Mouse (Mus musculus): ENCODE results near the gene Serinc2. TPM values are rescaled to one million over a fixed set of nuclear protein-coding genes. Genes with fewer than 3 reads are reported as not detected.

Gene Serinc2
- 47.3 and 61.7 TPM in 2 replicates for polyA plus RNA-seq (2015; fragmentation: Nextera tagmentation; extraction: Ambion mirVana)

- Histone ChIP-seq H3K4me3 (replicated peaks; ENCODE audit: low read length) (no peak within 1 kb of the TSS), H3K9ac (ENCODE audit: low read length) (no peak within 1 kb of the TSS), H3K27me3 (ENCODE audit: control insufficient read depth, insufficient read depth, low read length) (peaks cover 10% of the 10 kb centered on the region; the same call in 1 of the 2 replicates), H3K4me2 (ENCODE audit: low read depth, low read length) (no peak within 1 kb of the TSS), H3K4me1 (ENCODE audit: control insufficient read depth, insufficient read depth, low read length) (peaks cover under 1% of the 10 kb centered on the region; the same call in 1 of the 2 replicates), H3K9me3 (replicated peaks; ENCODE audit: control insufficient read depth, low read length) (no peaks in the 10 kb centered on the region), H3K27ac (ENCODE audit: low read length) (no peak within 1 kb of the TSS), H3K36me3 (ENCODE audit: control insufficient read depth, insufficient read depth, low read length) (no peaks in the 10 kb centered on the region)
- ATAC-seq (ENCODE audit: insufficient read depth, low FRiP score) = no peak
- 63% methylated on average over 2 of the region's 2 CpGs for WGBS
Observed at GRCm38 (mm10) chr4:130279105-130279504, at the start of gene Serinc2. Gene Serinc2, minus strand, starts transcription at chr4:130279205.

DNA sequence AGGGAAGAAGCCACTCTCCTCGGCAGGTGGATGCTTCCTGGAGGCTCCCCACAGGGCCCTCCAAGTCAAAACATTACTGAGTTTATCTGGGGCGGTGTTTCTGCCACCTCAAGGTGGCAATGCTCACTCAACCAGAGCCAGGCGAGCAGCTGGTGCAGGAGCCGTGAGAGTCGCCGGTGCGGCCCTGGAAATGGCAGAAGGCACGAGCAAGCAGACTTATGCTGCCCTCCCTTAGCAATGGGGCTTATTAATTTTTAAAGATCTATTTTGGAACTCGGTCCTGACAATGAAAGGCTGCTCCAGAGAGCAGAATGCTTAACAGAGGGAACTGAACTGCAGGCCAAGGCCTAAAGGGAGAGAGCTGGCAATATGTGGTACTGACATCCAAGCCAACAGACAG lies 48.4 kb upstream of the Serinc2 start:
- Histone ChIP-seq H3K27me3 (ENCODE audit: control insufficient read depth, insufficient read depth, low read length) (no peaks in the 10 kb centered on the region), H3K4me1 (ENCODE audit: control insufficient read depth, insufficient read depth, low read length) (no peaks in the 10 kb centered on the region), H3K9me3 (replicated peaks; ENCODE audit: control insufficient read depth, low read length) (no peaks in the 10 kb centered on the region), H3K4me2 (ENCODE audit: low read depth, low read length) (no peak overlapping the region), H3K9ac (ENCODE audit: low read length) (no peak overlapping the region), H3K4me3 (replicated peaks; ENCODE audit: low read length) (no peak overlapping the region), H3K27ac (ENCODE audit: low read length) (no peak overlapping the region), H3K36me3 (ENCODE audit: control insufficient read depth, insufficient read depth, low read length) (0 out of 2 replicates have a peak, but pooled peaks cover 9% of the 10 kb centered on the region)
- ATAC-seq (ENCODE audit: insufficient read depth, low FRiP score) = no peak
- WGBS = 86% methylated on average over 9 of the region's 9 CpGs

GRCm38 (mm10) chr4:130325446-130325845 lies 46.4 kb upstream of the Serinc2 start:
- no peak overlapping the region for H3K9ac ChIP-seq (ENCODE audit: low read length)
- ATAC-seq (ENCODE audit: insufficient read depth, low FRiP score) = no peak
- H3K4me2 ChIP-seq (ENCODE audit: low read depth, low read length) = no peak overlapping the region
- WGBS = 91% methylated on average over 2 of the region's 2 CpGs
- no peak overlapping the region for H3K27ac ChIP-seq (ENCODE audit: low read length)
- no peaks in the 10 kb centered on the region for H3K4me1 ChIP-seq (ENCODE audit: control insufficient read depth, insufficient read depth, low read length)
- H3K27me3 ChIP-seq (ENCODE audit: control insufficient read depth, insufficient read depth, low read length) = no peaks in the 10 kb centered on the region
- H3K36me3 ChIP-seq (ENCODE audit: control insufficient read depth, insufficient read depth, low read length) = 0 out of 2 replicates have a peak, but pooled peaks cover 12% of the 10 kb centered on the region
- H3K9me3 ChIP-seq (replicated peaks; ENCODE audit: control insufficient read depth, low read length) = no peaks in the 10 kb centered on the region
- no peak overlapping the region for H3K4me3 ChIP-seq (replicated peaks; ENCODE audit: low read length)

DNA sequence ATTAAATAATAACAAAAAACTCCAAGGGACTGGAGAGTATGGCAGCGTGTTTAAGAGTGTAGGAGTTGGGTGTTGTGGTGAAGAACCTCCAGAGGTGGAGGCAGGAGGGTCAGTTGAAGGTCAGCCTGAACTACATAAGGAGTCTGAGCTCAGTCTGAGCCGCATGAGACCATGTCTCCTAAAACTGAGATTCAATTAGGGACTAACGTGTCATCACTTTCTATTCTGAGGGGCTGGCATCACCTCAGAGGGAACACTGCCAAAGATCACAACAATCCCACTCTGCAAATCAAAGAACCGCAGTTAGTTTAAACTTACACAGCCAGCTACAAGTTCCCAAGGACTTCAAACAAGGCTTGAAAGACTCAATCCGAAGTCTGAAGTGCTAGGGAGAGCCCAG lies 44.6 kb upstream of the Serinc2 start:
- Histone ChIP-seq H3K36me3 (ENCODE audit: control insufficient read depth, insufficient read depth, low read length) (0 out of 2 replicates have a peak, but pooled peaks cover 12% of the 10 kb centered on the region), H3K4me3 (replicated peaks; ENCODE audit: low read length) (no peak overlapping the region), H3K9ac (ENCODE audit: low read length) (no peak overlapping the region), H3K4me1 (ENCODE audit: control insufficient read depth, insufficient read depth, low read length) (no peaks in the 10 kb centered on the region), H3K4me2 (ENCODE audit: low read depth, low read length) (no peak overlapping the region), H3K9me3 (replicated peaks; ENCODE audit: control insufficient read depth, low read length) (no peaks in the 10 kb centered on the region), H3K27ac (ENCODE audit: low read length) (no peak overlapping the region), H3K27me3 (ENCODE audit: control insufficient read depth, insufficient read depth, low read length) (no peaks in the 10 kb centered on the region)
- WGBS = 70% methylated on average over 5 of the region's 5 CpGs
- no peak for ATAC-seq (ENCODE audit: insufficient read depth, low FRiP score)

DNA sequence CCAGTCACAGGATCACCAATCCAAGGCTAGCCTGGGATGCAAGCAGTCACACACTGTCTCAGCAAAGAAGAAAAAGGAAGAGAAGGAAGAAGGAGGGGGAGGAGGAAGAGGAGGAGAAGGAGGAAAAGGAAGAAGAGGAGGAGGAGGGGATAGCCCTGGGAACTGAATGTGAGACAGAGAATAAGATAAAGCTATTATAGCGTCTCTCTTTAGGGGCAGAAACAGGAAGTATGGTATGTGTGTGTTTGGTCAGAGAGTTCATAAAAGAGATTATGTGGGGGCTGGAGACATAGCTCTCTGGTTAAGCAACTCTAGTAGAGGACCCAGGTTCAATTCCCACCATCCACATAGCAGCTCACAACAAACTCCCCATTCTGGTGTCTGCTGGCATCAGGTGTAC lies 44.2 kb upstream of the Serinc2 start:
- 0 out of 2 replicates have a peak, but pooled peaks cover 12% of the 10 kb centered on the region for H3K36me3 ChIP-seq (ENCODE audit: control insufficient read depth, insufficient read depth, low read length)
- no peak overlapping the region for H3K27ac ChIP-seq (ENCODE audit: low read length)
- ATAC-seq (ENCODE audit: insufficient read depth, low FRiP score) = no peak
- WGBS = 59% methylated on average over 1 of the region's 1 CpGs
- H3K9me3 ChIP-seq (replicated peaks; ENCODE audit: control insufficient read depth, low read length) = no peaks in the 10 kb centered on the region
- no peaks in the 10 kb centered on the region for H3K27me3 ChIP-seq (ENCODE audit: control insufficient read depth, insufficient read depth, low read length)
- H3K9ac ChIP-seq (ENCODE audit: low read length) = no peak overlapping the region
- H3K4me2 ChIP-seq (ENCODE audit: low read depth, low read length) = no peak overlapping the region
- H3K4me3 ChIP-seq (replicated peaks; ENCODE audit: low read length) = no peak overlapping the region
- no peaks in the 10 kb centered on the region for H3K4me1 ChIP-seq (ENCODE audit: control insufficient read depth, insufficient read depth, low read length)

DNA sequence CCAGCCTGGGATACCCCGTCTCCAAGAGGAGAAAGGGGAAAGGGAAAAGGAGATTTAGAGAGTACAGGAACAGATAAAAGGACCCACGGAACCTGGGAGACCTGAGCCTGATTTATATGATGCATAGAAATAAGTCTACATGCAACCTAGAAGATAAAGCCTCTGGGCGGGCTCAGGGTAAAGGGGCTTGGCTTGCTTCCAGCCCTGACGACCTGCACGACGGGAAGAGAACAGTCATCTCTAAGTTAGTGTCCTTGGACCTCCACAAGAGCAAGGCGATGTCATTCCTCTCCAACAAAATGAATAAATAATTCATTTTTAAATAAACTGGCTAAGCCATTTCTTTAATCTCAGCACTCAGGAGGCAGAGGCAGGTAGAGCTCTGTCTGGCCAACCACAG lies 43.6 kb upstream of the Serinc2 start:
- Histone ChIP-seq H3K9ac (ENCODE audit: low read length) (no peak overlapping the region), H3K4me2 (ENCODE audit: low read depth, low read length) (no peak overlapping the region), H3K36me3 (ENCODE audit: control insufficient read depth, insufficient read depth, low read length) (0 out of 2 replicates have a peak, but pooled peaks cover 12% of the 10 kb centered on the region), H3K9me3 (replicated peaks; ENCODE audit: control insufficient read depth, low read length) (no peaks in the 10 kb centered on the region), H3K4me3 (replicated peaks; ENCODE audit: low read length) (no peak overlapping the region), H3K27me3 (ENCODE audit: control insufficient read depth, insufficient read depth, low read length) (no peaks in the 10 kb centered on the region), H3K27ac (ENCODE audit: low read length) (no peak overlapping the region), H3K4me1 (ENCODE audit: control insufficient read depth, insufficient read depth, low read length) (no peaks in the 10 kb centered on the region)
- 75% methylated on average over 7 of the region's 7 CpGs for WGBS
- ATAC-seq (ENCODE audit: insufficient read depth, low FRiP score) = no peak

- no peak overlapping the region for H3K4me3 ChIP-seq (replicated peaks; ENCODE audit: low read length)
- 0 out of 2 replicates have a peak, but pooled peaks cover 12% of the 10 kb centered on the region for H3K36me3 ChIP-seq (ENCODE audit: control insufficient read depth, insufficient read depth, low read length)
- WGBS = 89% methylated on average over 7 of the region's 7 CpGs
- H3K27ac ChIP-seq (ENCODE audit: low read length) = no peak overlapping the region
- no peak overlapping the region for H3K4me2 ChIP-seq (ENCODE audit: low read depth, low read length)
- no peaks in the 10 kb centered on the region for H3K9me3 ChIP-seq (replicated peaks; ENCODE audit: control insufficient read depth, low read length)
- peaks cover under 1% of the 10 kb centered on the region; the same call in 1 of the 2 replicates for H3K4me1 ChIP-seq (ENCODE audit: control insufficient read depth, insufficient read depth, low read length)
- no peak overlapping the region for H3K9ac ChIP-seq (ENCODE audit: low read length)
- no peak for ATAC-seq (ENCODE audit: insufficient read depth, low FRiP score)
- no peaks in the 10 kb centered on the region for H3K27me3 ChIP-seq (ENCODE audit: control insufficient read depth, insufficient read depth, low read length)
Observed at GRCm38 (mm10) chr4:130321640-130322039, 42.6 kb upstream of the Serinc2 start.

- 82% methylated on average over 7 of the region's 7 CpGs for WGBS
- H3K4me2 ChIP-seq (ENCODE audit: low read depth, low read length) = no peak overlapping the region
- H3K27ac ChIP-seq (ENCODE audit: low read length) = no peak overlapping the region
- H3K9me3 ChIP-seq (replicated peaks; ENCODE audit: control insufficient read depth, low read length) = no peaks in the 10 kb centered on the region
- no peaks in the 10 kb centered on the region for H3K27me3 ChIP-seq (ENCODE audit: control insufficient read depth, insufficient read depth, low read length)
- H3K4me3 ChIP-seq (replicated peaks; ENCODE audit: low read length) = no peak overlapping the region
- H3K4me1 ChIP-seq (ENCODE audit: control insufficient read depth, insufficient read depth, low read length) = peaks cover 7% of the 10 kb centered on the region; the same call in 1 of the 2 replicates
- 0 out of 2 replicates have a peak, but pooled peaks cover 5% of the 10 kb centered on the region for H3K36me3 ChIP-seq (ENCODE audit: control insufficient read depth, insufficient read depth, low read length)
- H3K9ac ChIP-seq (ENCODE audit: low read length) = no peak overlapping the region
- no peak for ATAC-seq (ENCODE audit: insufficient read depth, low FRiP score)
Observed at GRCm38 (mm10) chr4:130319564-130319963, 40.6 kb upstream of the Serinc2 start.

DNA sequence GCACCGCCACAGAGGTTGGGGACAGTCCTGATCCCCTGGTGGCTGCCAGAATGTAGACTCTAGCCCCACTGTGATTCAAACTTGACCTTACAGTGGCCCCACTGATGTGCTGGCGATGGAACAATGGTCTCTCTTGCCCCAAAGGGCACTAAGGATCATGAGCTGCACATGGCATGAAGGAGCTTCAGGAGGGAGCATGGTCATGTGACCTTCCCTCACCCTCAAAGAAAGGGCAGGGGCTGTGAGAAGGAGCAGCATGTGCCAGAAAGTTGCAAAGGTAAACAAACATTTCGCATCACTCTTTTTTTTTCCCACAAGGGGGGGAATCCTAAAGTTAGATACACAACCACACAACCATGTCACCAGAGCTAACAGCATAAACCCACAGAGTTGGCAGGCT lies 39.1 kb upstream of the Serinc2 start:
- 0 out of 2 replicates have a peak, but pooled peaks cover 3% of the 10 kb centered on the region for H3K36me3 ChIP-seq (ENCODE audit: control insufficient read depth, insufficient read depth, low read length)
- H3K4me3 ChIP-seq (replicated peaks; ENCODE audit: low read length) = no peak overlapping the region
- peaks cover 7% of the 10 kb centered on the region; the same call in 1 of the 2 replicates for H3K4me1 ChIP-seq (ENCODE audit: control insufficient read depth, insufficient read depth, low read length)
- ATAC-seq (ENCODE audit: insufficient read depth, low FRiP score) = no peak
- 65% methylated on average over 3 of the region's 3 CpGs for WGBS
- no peaks in the 10 kb centered on the region for H3K9me3 ChIP-seq (replicated peaks; ENCODE audit: control insufficient read depth, low read length)
- no peak overlapping the region for H3K27ac ChIP-seq (ENCODE audit: low read length)
- H3K27me3 ChIP-seq (ENCODE audit: control insufficient read depth, insufficient read depth, low read length) = no peaks in the 10 kb centered on the region
- no peak overlapping the region for H3K9ac ChIP-seq (ENCODE audit: low read length)
- H3K4me2 ChIP-seq (ENCODE audit: low read depth, low read length) = no peak overlapping the region
